Mouse (Mus musculus) olfactory bulb, adult 2 months (tissue): ENCODE data around the gene Sapcd2.
A peak's percentile ranks its signal among the peaks of the same experiment; 100 is the strongest.

Experiments
- CTCF ChIP-seq: fragments of 200-500 bp; IDR thresholded peaks from 2 replicates; pipeline ENCODE4 v1.5.1; 2012; ENCODE audit warnings: low read depth, mild to moderate bottlenecking, low read length, moderate library complexity; ENCODE audit not compliant: insufficient read depth
- POLR2A ChIP-seq: fragments of 200-500 bp; IDR thresholded peaks from 2 replicates; pipeline ENCODE4 v1.6.1; 2012; ENCODE audit warnings: mild to moderate bottlenecking, low read depth, low read length, moderate library complexity; ENCODE audit not compliant: insufficient read depth

GRCm38 (mm10) chr2:25365091-25365761 is 6.9 kb upstream of the Sapcd2 start, which contains the start of gene Uap1l1:
- TF ChIP-seq CTCF = peak; percentile 24; the same call in 1 of the 2 replicates
- TF ChIP-seq POLR2A = peak; percentile 48; the same call in 1 of the 2 replicates
